Mouse (Mus musculus) neural tube, embryonic 12.5 days (tissue): ENCODE measurements around the gene Olfr2. TPM values are rescaled to one million over a fixed set of nuclear protein-coding genes. Genes with fewer than 3 reads are reported as not detected.

Source experiments
- ATAC-seq: fragments of 200-750 bp; cut with Nextera tagmentation; 2 replicates; pipeline ENCODE4 v1.8.0; 2017; ENCODE audit warnings: low read depth, mild to moderate bottlenecking, moderate TSS enrichment, moderate library complexity; ENCODE audit not compliant: low FRiP score
- H3K27ac ChIP-seq: fragments of 300-500 bp; sonication (generic); 2 replicates; pipeline ENCODE4 v1.5.1; 2016
- H3K27me3 ChIP-seq: fragments of 300-500 bp; sonication (generic); replicated peaks from 2 replicates; pipeline ENCODE4 v1.6.1; 2016; ENCODE audit warnings: mild to moderate bottlenecking
- H3K36me3 ChIP-seq: fragments of 300-500 bp; sonication (generic); 2 replicates; pipeline ENCODE4 v1.6.1; 2016; ENCODE audit warnings: mild to moderate bottlenecking
- H3K4me1 ChIP-seq: fragments of 300-500 bp; sonication (generic); 2 replicates; pipeline ENCODE4 v1.6.1; 2016
- H3K4me2 ChIP-seq: fragments of 300-500 bp; sonication (generic); replicated peaks from 2 replicates; pipeline ENCODE4 v1.6.1; 2016; ENCODE audit warnings: mild to moderate bottlenecking
- H3K4me3 ChIP-seq: fragments of 300-500 bp; sonication (generic); 2 replicates; pipeline ENCODE4 v1.5.1; 2016
- H3K9ac ChIP-seq: fragments of 300-500 bp; sonication (generic); 2 replicates; pipeline ENCODE4 v1.6.1; 2016; ENCODE audit warnings: mild to moderate bottlenecking
- H3K9me3 ChIP-seq: fragments of 300-500 bp; sonication (generic); 2 replicates; pipeline ENCODE4 v1.6.1; 2016; ENCODE audit warnings: mild to moderate bottlenecking
- WGBS: fragments of 180-500 bp; shearing (Covaris S2); methylation state at CpG from one replicate; pipeline ENCODE4 v1.1.7; 2016; 5-methylcytosine and 5-hydroxymethylcytosine counted together
- polyA plus RNA-seq: library from polyadenylated mRNA; unstranded; fragments of >200 nt; fragmentation: Nextera tagmentation; extraction: Ambion mirVana; gene quantifications from 2 replicates; pipeline ENCODE4 v1.2.1, GENCODE M21; 2016

Olfr2 gene
- polyA plus RNA-seq, 1 experiment from 2014 or later = not detected

DNA sequence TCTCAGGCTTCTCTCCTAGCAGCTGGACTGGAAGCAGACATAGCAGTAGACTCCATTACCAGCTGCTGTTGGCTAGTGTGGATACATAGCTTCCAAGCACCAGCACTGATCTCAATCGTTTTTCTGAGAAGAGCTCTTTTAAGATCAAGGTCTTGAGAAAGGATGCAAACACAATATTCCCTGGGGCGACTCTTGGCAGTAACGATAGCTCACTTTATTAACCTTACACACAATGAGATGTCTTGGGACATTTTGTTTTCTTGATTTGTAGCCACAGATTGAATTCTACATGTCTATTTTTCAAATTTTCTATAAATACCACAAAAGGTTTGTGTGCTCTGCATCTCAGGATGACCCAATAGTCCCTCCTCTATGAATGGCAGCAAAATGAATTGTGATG lies 57.7 kb downstream of the Olfr2 start, which contains the start of gene Olfr710:
Gene Olfr710 (minus strand): TSS at position 101 of the 400 bp plus-strand sequence.
- Histone ChIP-seq H3K4me2 (no peak within 1 kb of the TSS), H3K9me3 (no peaks in the 10 kb centered on the region), H3K4me3 (no peak within 1 kb of the TSS), H3K4me1 (no peaks in the 10 kb centered on the region), H3K27me3 (no peaks in the 10 kb centered on the region), H3K9ac (no peak within 1 kb of the TSS), H3K36me3 (no peaks in the 10 kb centered on the region), H3K27ac (no peak within 1 kb of the TSS)
- no peak for ATAC-seq
- 75% methylated on average over 3 of the region's 3 CpGs for WGBS

Other genes starting within 250 kb of the Olfr2 start
- gene Olfr699, start 212.9 kb downstream of the Olfr2 start, polyA plus RNA-seq = not detected in 2 replicates
- not detected in 2 replicates for gene Olfr700, start 197.2 kb downstream of the Olfr2 start, polyA plus RNA-seq
- gene Olfr701, start 191.9 kb downstream of the Olfr2 start, polyA plus RNA-seq = not detected in 2 replicates
- not detected in 2 replicates for gene Olfr702, start 172.2 kb downstream of the Olfr2 start, polyA plus RNA-seq
- not detected in 2 replicates for gene Olfr703, start 162.7 kb downstream of the Olfr2 start, polyA plus RNA-seq
- not detected in 2 replicates for gene Olfr704, start 142.9 kb downstream of the Olfr2 start, polyA plus RNA-seq
- gene Olfr705, start 129.2 kb downstream of the Olfr2 start, polyA plus RNA-seq = not detected in 2 replicates
- gene Olfr706, start 117.9 kb downstream of the Olfr2 start, polyA plus RNA-seq = not detected in 2 replicates
- gene Olfr707, start 104.8 kb downstream of the Olfr2 start, polyA plus RNA-seq = not detected in 2 replicates
- not detected in 2 replicates for gene Olfr1532-ps1, start 98.1 kb downstream of the Olfr2 start, polyA plus RNA-seq
- gene Olfr709-ps1, start 73.9 kb downstream of the Olfr2 start, polyA plus RNA-seq = not detected in 2 replicates
- gene Olfr710, start 57.8 kb downstream of the Olfr2 start, polyA plus RNA-seq = not detected in 2 replicates
- gene Olfr6, start 42.1 kb downstream of the Olfr2 start, polyA plus RNA-seq = not detected in 2 replicates
- not detected in 2 replicates for gene Olfr711, start 30.6 kb downstream of the Olfr2 start, polyA plus RNA-seq
- gene Olfr713, start 25.1 kb upstream of the Olfr2 start, polyA plus RNA-seq = not detected in 2 replicates
- not detected in 2 replicates for gene Olfr714, start 64.9 kb upstream of the Olfr2 start, polyA plus RNA-seq
- not detected in 2 replicates for gene Olfr17, start 87.1 kb upstream of the Olfr2 start, polyA plus RNA-seq
- not detected in 2 replicates for gene Olfr715b, start 104.3 kb upstream of the Olfr2 start, polyA plus RNA-seq
- gene Olfr715, start 125.0 kb upstream of the Olfr2 start, polyA plus RNA-seq = not detected in 2 replicates
- gene Olfr716, start 132.3 kb upstream of the Olfr2 start, polyA plus RNA-seq = not detected in 2 replicates
- not detected in 2 replicates for gene Nlrp14, start 160.9 kb upstream of the Olfr2 start, polyA plus RNA-seq
- gene Rbmxl2, start 203.4 kb upstream of the Olfr2 start, polyA plus RNA-seq = not detected in 2 replicates